Mouse (Mus musculus): ENCODE measurements around the gene Pip5k1b. TPM values are rescaled to one million over a fixed set of nuclear protein-coding genes. Genes with fewer than 3 reads are reported as not detected.
A peak's percentile ranks its signal among the peaks of the same experiment; 100 is the strongest.

Gene Pip5k1b
- 22.1 and 26.1 TPM in 2 replicates for polyA plus RNA-seq (2015; fragmentation: Nextera tagmentation; extraction: Ambion mirVana)

DNA sequence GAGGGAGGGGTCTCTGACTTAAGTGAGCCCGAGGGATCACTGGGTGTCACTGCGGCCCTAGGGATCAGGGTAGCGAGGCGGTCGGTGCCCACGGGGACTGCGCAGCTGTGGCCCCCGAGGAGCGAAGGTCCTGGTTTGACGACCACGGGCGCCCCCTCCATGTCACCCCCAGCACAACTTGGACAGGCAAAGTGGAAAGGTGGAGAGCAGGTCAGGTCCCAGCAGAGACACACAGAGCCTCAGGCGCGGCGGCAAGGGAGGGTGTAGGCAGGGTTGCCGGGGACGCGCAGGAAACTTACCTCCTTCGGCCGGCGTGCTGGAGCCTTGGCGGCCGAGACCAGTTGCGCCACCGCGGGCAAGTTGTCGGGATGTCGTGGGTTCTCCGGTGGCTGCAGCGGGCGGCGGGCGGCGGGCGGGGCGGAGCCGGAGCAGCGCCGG lies at the start of gene Pip5k1b:
Pip5k1b (minus strand) TSS at position 407 of the 438 bp plus-strand sequence.
- ATAC-seq, result peak; percentile 36
- Histone ChIP-seq H3K27ac (ENCODE audit: low read length) (peak within 1 kb of the TSS; percentile 91), H3K9ac (ENCODE audit: low read depth, low read length) (peak within 1 kb of the TSS; percentile 81)

DNA sequence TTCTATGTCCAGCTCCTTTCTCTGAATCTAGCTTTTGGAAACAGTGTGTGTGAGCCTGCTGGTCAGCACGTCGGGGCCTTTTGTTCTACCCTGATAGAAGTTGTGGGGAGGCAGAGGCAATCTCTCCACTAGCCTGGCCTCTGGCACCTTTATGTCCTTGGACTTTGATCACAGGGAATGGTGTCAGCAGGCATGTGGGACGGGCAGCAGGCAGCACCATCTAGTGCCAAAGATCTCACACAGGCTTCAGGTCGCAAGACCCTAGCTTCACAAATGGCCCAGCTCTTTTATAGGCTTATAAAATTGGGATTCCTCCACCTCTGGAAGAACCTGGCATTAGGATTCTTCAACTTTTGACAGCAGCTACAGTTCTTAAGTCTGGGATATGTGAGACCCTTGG lies 48.4 kb upstream of the Pip5k1b start:
- Histone ChIP-seq H3K9me3 (ENCODE audit: control insufficient read depth, low read length) (no peaks in the 10 kb centered on the region), H3K4me2 (ENCODE audit: low read depth, low read length) (no peak overlapping the region)

More for the DNA sequence above, at the start of gene Pip5k1b:
- H3K27me3 ChIP-seq (replicated peaks; ENCODE audit: control insufficient read depth, insufficient read depth, low read length), result 0 out of 2 replicates have a peak, but pooled peaks cover 4% of the 10 kb centered on the region
- H3K9me3 ChIP-seq (ENCODE audit: control insufficient read depth, low read length), result no peaks in the 10 kb centered on the region
- WGBS, result under 1% methylated on average over 36 of the region's 39 CpGs
- H3K4me2 ChIP-seq (ENCODE audit: low read depth, low read length), result peak within 1 kb of the TSS; percentile 89
- peaks cover 6% of the 10 kb centered on the region; the same call in 1 of the 2 replicates for H3K4me1 ChIP-seq (ENCODE audit: control insufficient read depth, insufficient read depth, low read length)
- H3K36me3 ChIP-seq (ENCODE audit: control insufficient read depth, insufficient read depth, low read length), result no peaks in the 10 kb centered on the region
- peak within 1 kb of the TSS; percentile 86 for H3K4me3 ChIP-seq (ENCODE audit: low read length)

DNA sequence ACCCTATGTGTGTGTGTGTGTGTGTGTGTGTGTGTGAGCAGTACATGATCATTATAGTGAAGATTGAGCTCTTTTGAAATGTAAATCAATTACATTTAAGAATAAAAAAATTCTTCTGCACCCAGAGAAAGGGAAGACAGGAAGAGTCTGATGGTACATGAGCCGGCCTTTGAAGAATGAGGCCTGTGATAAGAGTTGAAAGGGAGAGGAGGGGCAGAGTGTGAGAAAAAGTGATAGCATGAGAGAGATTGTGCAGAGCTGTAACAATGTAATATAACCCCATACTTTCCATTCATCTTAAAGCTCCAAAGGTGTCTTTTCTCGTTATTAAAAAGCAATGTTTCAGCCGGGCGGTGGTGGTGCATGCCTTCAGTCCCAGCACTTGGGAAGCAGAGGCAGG lies 47.8 kb upstream of the Pip5k1b start:
- Histone ChIP-seq H3K4me2 (ENCODE audit: low read depth, low read length) (no peak overlapping the region), H3K4me3 (ENCODE audit: low read length) (no peak overlapping the region), H3K9me3 (ENCODE audit: control insufficient read depth, low read length) (no peaks in the 10 kb centered on the region), H3K36me3 (ENCODE audit: control insufficient read depth, insufficient read depth, low read length) (no peaks in the 10 kb centered on the region), H3K27me3 (replicated peaks; ENCODE audit: control insufficient read depth, insufficient read depth, low read length) (no peaks in the 10 kb centered on the region), H3K27ac (ENCODE audit: low read length) (no peak overlapping the region), H3K9ac (ENCODE audit: low read depth, low read length) (no peak overlapping the region), H3K4me1 (ENCODE audit: control insufficient read depth, insufficient read depth, low read length) (no peaks in the 10 kb centered on the region)
- no peak for ATAC-seq
- WGBS, result 81% methylated on average over 4 of the region's 4 CpGs

More for the DNA sequence above, 48.4 kb upstream of the Pip5k1b start:
- no peak overlapping the region for H3K4me3 ChIP-seq (ENCODE audit: low read length)
- H3K4me1 ChIP-seq (ENCODE audit: control insufficient read depth, insufficient read depth, low read length), result no peaks in the 10 kb centered on the region
- H3K27ac ChIP-seq (ENCODE audit: low read length), result no peak overlapping the region
- H3K36me3 ChIP-seq (ENCODE audit: control insufficient read depth, insufficient read depth, low read length), result no peaks in the 10 kb centered on the region
- 55% methylated on average over 4 of the region's 4 CpGs for WGBS
- H3K27me3 ChIP-seq (replicated peaks; ENCODE audit: control insufficient read depth, insufficient read depth, low read length), result no peaks in the 10 kb centered on the region
- H3K9ac ChIP-seq (ENCODE audit: low read depth, low read length), result no peak overlapping the region
- ATAC-seq, result 0 out of 2 replicates have a peak, but pooled peaks have one; percentile 42

DNA sequence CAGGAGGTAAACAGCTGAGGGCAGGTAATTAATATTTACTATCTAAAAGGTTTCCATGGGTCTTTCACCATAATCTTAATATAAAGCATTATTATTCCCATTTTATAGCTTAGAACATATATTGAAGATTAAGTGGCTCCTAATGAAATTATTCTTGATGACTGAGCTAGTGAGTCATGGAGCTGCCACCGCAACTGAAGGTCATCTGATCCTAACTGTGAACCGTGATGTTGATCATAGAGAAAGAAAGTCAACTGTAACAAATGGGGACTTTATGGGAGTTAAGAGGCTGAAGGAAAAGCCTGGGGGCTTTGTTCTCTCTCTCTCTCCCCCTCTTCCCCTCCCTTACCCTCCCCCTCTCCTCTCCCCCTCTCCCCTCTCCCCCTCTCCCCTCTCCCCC lies 31.1 kb upstream of the Pip5k1b start:
- WGBS, result 54% methylated on average over 2 of the region's 2 CpGs
- no peak for ATAC-seq
- H3K4me2 ChIP-seq (ENCODE audit: low read depth, low read length), result no peak overlapping the region

DNA sequence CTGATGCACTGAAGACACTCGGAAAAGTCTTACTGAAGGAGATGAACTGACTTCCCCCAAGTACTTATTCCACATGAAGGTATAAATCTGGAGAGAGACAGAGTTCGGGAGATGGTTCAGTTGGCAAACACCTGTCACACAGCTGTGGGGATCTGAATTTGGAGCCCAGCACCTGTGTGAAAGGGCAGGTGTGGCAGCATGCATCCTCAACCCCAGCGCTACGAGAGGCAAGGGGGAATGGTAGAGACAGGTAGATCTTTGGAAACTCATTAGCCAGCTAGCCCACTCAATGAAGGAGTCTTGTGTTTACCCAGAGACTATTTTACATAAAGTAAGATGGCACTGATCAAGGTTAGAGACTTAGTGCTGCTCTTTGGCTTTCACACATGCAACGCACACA lies 29.5 kb upstream of the Pip5k1b start:
- 92% methylated on average over 5 of the region's 5 CpGs for WGBS
- Histone ChIP-seq H3K9ac (ENCODE audit: low read depth, low read length) (no peak overlapping the region), H3K27me3 (replicated peaks; ENCODE audit: control insufficient read depth, insufficient read depth, low read length) (no peaks in the 10 kb centered on the region), H3K4me3 (ENCODE audit: low read length) (no peak overlapping the region), H3K36me3 (ENCODE audit: control insufficient read depth, insufficient read depth, low read length) (no peaks in the 10 kb centered on the region), H3K27ac (ENCODE audit: low read length) (no peak overlapping the region), H3K4me1 (ENCODE audit: control insufficient read depth, insufficient read depth, low read length) (no peaks in the 10 kb centered on the region), H3K9me3 (ENCODE audit: control insufficient read depth, low read length) (no peaks in the 10 kb centered on the region), H3K4me2 (ENCODE audit: low read depth, low read length) (no peak overlapping the region)
- no peak for ATAC-seq

More for the DNA sequence above, 31.1 kb upstream of the Pip5k1b start:
- no peaks in the 10 kb centered on the region for H3K36me3 ChIP-seq (ENCODE audit: control insufficient read depth, insufficient read depth, low read length)
- H3K9ac ChIP-seq (ENCODE audit: low read depth, low read length), result no peak overlapping the region
- H3K27ac ChIP-seq (ENCODE audit: low read length), result no peak overlapping the region
- H3K9me3 ChIP-seq (ENCODE audit: control insufficient read depth, low read length), result no peaks in the 10 kb centered on the region
- H3K4me1 ChIP-seq (ENCODE audit: control insufficient read depth, insufficient read depth, low read length), result no peaks in the 10 kb centered on the region
- no peaks in the 10 kb centered on the region for H3K27me3 ChIP-seq (replicated peaks; ENCODE audit: control insufficient read depth, insufficient read depth, low read length)
- H3K4me3 ChIP-seq (ENCODE audit: low read length), result no peak overlapping the region

DNA sequence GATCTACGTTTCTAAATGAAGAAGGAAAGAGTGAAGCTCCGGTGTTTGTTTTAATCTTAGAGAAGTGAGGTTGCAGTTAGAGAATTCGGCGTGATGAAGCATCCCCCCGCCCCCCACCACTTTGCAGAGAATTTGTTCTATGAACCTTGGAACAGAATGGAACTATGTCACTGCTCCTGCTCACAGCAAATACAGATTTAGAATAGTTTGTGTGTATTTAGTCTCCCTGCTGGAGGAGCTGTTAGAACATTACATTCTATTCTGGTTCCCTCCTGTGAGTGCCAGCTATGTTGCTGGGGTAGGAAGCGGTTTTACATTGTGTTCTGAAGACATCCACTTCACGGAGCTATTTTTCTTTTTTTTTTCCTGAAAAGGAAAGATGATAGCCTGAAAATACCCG lies 28.3 kb upstream of the Pip5k1b start:
- H3K27ac ChIP-seq (ENCODE audit: low read length), result no peak overlapping the region
- WGBS, result 80% methylated on average over 8 of the region's 8 CpGs
- no peak for ATAC-seq

DNA sequence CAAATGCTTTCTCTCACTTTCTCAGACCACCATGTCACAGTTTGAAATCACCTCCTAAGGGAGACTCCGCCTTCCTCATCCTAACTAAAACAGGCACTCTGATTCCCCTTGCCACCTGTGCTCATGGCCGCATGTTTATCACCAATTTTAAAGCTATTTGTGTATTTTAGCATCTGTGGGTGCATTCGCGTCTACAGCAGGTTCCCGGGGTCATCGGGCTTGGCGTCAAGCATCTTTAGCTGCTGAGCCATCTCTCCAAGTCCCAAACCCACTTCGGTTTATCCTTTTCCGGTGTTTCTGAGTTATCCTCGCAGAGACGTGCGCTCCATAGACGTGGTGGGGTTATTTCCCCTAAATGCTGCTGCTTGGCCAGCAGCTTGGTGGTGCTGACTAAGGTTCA lies 20.5 kb upstream of the Pip5k1b start:
- H3K36me3 ChIP-seq (ENCODE audit: control insufficient read depth, insufficient read depth, low read length), result no peaks in the 10 kb centered on the region
- no peak for ATAC-seq
- WGBS, result 91% methylated on average over 13 of the region's 13 CpGs
- H3K4me1 ChIP-seq (ENCODE audit: control insufficient read depth, insufficient read depth, low read length), result no peaks in the 10 kb centered on the region
- H3K4me3 ChIP-seq (ENCODE audit: low read length), result no peak overlapping the region
- no peaks in the 10 kb centered on the region for H3K27me3 ChIP-seq (replicated peaks; ENCODE audit: control insufficient read depth, insufficient read depth, low read length)
- no peak overlapping the region for H3K27ac ChIP-seq (ENCODE audit: low read length)
- no peak overlapping the region for H3K4me2 ChIP-seq (ENCODE audit: low read depth, low read length)
- H3K9ac ChIP-seq (ENCODE audit: low read depth, low read length), result no peak overlapping the region
- H3K9me3 ChIP-seq (ENCODE audit: control insufficient read depth, low read length), result no peaks in the 10 kb centered on the region

More for the DNA sequence above, 28.3 kb upstream of the Pip5k1b start:
- Histone ChIP-seq H3K9ac (ENCODE audit: low read depth, low read length) (no peak overlapping the region), H3K4me1 (ENCODE audit: control insufficient read depth, insufficient read depth, low read length) (no peaks in the 10 kb centered on the region), H3K36me3 (ENCODE audit: control insufficient read depth, insufficient read depth, low read length) (no peaks in the 10 kb centered on the region), H3K4me2 (ENCODE audit: low read depth, low read length) (no peak overlapping the region), H3K4me3 (ENCODE audit: low read length) (no peak overlapping the region), H3K27me3 (replicated peaks; ENCODE audit: control insufficient read depth, insufficient read depth, low read length) (no peaks in the 10 kb centered on the region), H3K9me3 (ENCODE audit: control insufficient read depth, low read length) (no peaks in the 10 kb centered on the region)

DNA sequence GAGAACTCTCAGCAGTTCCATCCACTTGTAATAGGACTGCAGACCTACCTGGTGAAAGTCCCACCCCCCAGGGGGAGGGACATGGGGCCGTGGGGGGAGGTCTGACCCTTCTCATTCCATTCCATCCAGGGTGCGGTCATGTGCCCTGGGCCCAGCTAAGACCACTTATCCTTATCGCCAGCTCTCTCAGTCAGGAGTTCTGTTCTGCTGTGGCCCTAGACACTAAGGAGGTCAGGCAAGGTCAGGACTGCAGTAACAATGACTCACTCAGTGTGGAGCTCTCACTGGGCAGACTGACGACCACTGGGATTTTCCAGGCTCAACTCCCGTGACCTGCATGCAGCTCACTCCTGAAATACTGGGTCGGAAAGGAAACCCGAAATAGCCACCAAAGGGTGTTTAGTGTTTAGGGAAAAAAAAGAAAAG lies 16.1 kb upstream of the Pip5k1b start:
- H3K4me1 ChIP-seq (ENCODE audit: control insufficient read depth, insufficient read depth, low read length), result no peaks in the 10 kb centered on the region
- no peak overlapping the region for H3K4me3 ChIP-seq (ENCODE audit: low read length)
- ATAC-seq, result no peak
- H3K9me3 ChIP-seq (ENCODE audit: control insufficient read depth, low read length), result no peaks in the 10 kb centered on the region
- 45% methylated on average over 7 of the region's 7 CpGs for WGBS
- no peak overlapping the region for H3K4me2 ChIP-seq (ENCODE audit: low read depth, low read length)
- H3K9ac ChIP-seq (ENCODE audit: low read depth, low read length), result no peak overlapping the region
- no peak overlapping the region for H3K27ac ChIP-seq (ENCODE audit: low read length)
- no peaks in the 10 kb centered on the region for H3K27me3 ChIP-seq (replicated peaks; ENCODE audit: control insufficient read depth, insufficient read depth, low read length)
- H3K36me3 ChIP-seq (ENCODE audit: control insufficient read depth, insufficient read depth, low read length), result no peaks in the 10 kb centered on the region

DNA sequence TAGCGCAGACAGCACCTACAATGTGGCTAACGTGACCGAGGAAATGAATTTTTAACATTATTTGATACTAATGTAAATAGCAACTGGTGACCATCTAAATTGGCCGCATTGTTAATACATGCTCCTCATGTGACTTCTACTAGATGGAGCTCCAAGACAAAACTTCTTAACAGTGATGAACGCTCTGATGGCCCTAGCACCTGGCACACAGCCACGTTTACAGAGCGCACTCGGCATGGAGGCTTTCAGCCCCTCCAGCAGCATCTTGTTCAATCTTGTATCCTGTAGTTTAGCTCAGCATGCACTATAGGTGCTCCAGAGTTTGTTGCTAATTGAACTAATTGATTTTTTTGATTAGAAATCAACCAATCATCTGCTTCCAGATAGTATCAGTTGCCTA lies 15.3 kb upstream of the Pip5k1b start:
- Histone ChIP-seq H3K9ac (ENCODE audit: low read depth, low read length) (no peak overlapping the region), H3K36me3 (ENCODE audit: control insufficient read depth, insufficient read depth, low read length) (no peaks in the 10 kb centered on the region), H3K27ac (ENCODE audit: low read length) (no peak overlapping the region), H3K9me3 (ENCODE audit: control insufficient read depth, low read length) (no peaks in the 10 kb centered on the region), H3K4me1 (ENCODE audit: control insufficient read depth, insufficient read depth, low read length) (no peaks in the 10 kb centered on the region), H3K4me3 (ENCODE audit: low read length) (no peak overlapping the region), H3K4me2 (ENCODE audit: low read depth, low read length) (no peak overlapping the region), H3K27me3 (replicated peaks; ENCODE audit: control insufficient read depth, insufficient read depth, low read length) (no peaks in the 10 kb centered on the region)
- 66% methylated on average over 8 of the region's 8 CpGs for WGBS
- no peak for ATAC-seq

DNA sequence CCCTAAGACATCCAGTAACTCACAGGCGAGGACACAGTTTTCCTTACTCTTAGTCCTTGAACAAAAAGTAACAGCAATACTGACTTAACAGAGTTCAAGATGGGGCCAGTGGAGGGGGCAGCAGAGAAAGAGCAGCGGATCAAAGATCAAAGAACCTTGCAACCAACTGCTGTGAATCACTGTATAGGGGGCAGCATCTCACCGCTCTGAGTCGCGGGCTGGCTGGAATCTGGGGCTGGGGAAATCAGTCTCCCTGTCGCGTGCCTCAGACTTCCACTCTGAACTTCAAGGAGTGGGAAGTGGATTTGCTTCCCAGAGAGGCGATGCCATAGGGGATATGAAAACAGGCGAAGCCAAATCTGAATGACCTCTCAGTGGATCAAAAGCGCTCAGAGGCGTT lies 1.8 kb upstream of the Pip5k1b start:
- 1% methylated on average over 11 of the region's 11 CpGs for WGBS
- no peak overlapping the region for H3K27ac ChIP-seq (ENCODE audit: low read length)
- no peak for ATAC-seq
- no peaks in the 10 kb centered on the region for H3K36me3 ChIP-seq (ENCODE audit: control insufficient read depth, insufficient read depth, low read length)
- H3K4me3 ChIP-seq (ENCODE audit: low read length), result peak overlapping the region; percentile 86
- 0 out of 2 replicates have a peak overlapping the region, but pooled peaks have one; percentile 31 for H3K9ac ChIP-seq (ENCODE audit: low read depth, low read length)
- peaks cover 6% of the 10 kb centered on the region; the same call in 1 of the 2 replicates for H3K4me1 ChIP-seq (ENCODE audit: control insufficient read depth, insufficient read depth, low read length)
- no peaks in the 10 kb centered on the region for H3K9me3 ChIP-seq (ENCODE audit: control insufficient read depth, low read length)
- 0 out of 2 replicates have a peak, but pooled peaks cover 4% of the 10 kb centered on the region for H3K27me3 ChIP-seq (replicated peaks; ENCODE audit: control insufficient read depth, insufficient read depth, low read length)
- peak overlapping the region; percentile 89 for H3K4me2 ChIP-seq (ENCODE audit: low read depth, low read length)
